Mouse (Mus musculus) adrenal gland, postnatal 4 days (tissue): ENCODE measurements at regions not wholly inside any gene's neighbourhood (a gene's known extent, or its start where the extent isn't known, plus 50 kb on each side); places are given as distances from the start of the nearest gene placed in this dataset.
A peak's percentile ranks its signal among the peaks of the same experiment; 100 is the strongest.

Source experiments
- DNase-seq, 2 experiments: peaks; one replicate each; pipeline ENCODE4 v3.0.0; 2021 to 2022; ENCODE audit warnings: low spot score in 2 of 2, mixed read lengths in 2 of 2

- DNase-seq, result no peak
These were observed 1337.9 kb downstream of the Efnb2 start for GRCm38 (mm10) chr8:7323067-7323675.

- DNase-seq, result no peak
These were observed 1338.5 kb downstream of the Efnb2 start for GRCm38 (mm10) chr8:7322376-7323066.

GRCm38 (mm10) chr8:7316806-7317355 lies 1344.2 kb downstream of the Efnb2 start:
- no peak for DNase-seq

- DNase-seq, result no peak
These were observed 1351.8 kb downstream of the Efnb2 start for GRCm38 (mm10) chr8:7309239-7309638.

GRCm38 (mm10) chr8:7289361-7289760 lies 1371.7 kb downstream of the Efnb2 start:
- no peak for DNase-seq

GRCm38 (mm10) chr8:7286581-7286980 lies 1374.5 kb downstream of the Efnb2 start:
- DNase-seq, result no peak

- no peak for DNase-seq
These were observed 1393.6 kb downstream of the Efnb2 start for GRCm38 (mm10) chr8:7267406-7267805.

GRCm38 (mm10) chr8:7254336-7254735 lies 1406.7 kb downstream of the Efnb2 start:
- peak in 1 of 2 experiments; percentile 2 for DNase-seq

- no peak for DNase-seq
These were observed 1420.7 kb downstream of the Efnb2 start for GRCm38 (mm10) chr8:7240321-7240720.

GRCm38 (mm10) chr8:7234006-7234405 lies 1427.0 kb downstream of the Efnb2 start:
- DNase-seq, result no peak

- no peak for DNase-seq
These were observed 1441.7 kb downstream of the Efnb2 start for GRCm38 (mm10) chr8:7219300-7219699.

GRCm38 (mm10) chr8:7207178-7207577 lies 1453.9 kb downstream of the Efnb2 start:
- no peak for DNase-seq

- no peak for DNase-seq
These were observed 1454.4 kb downstream of the Efnb2 start for GRCm38 (mm10) chr8:7206596-7206995.

- DNase-seq, result no peak
These were observed 1456.0 kb downstream of the Efnb2 start for GRCm38 (mm10) chr8:7205086-7205485.

- DNase-seq, result no peak
These were observed 1470.3 kb downstream of the Efnb2 start for GRCm38 (mm10) chr8:7190726-7191125.

GRCm38 (mm10) chr8:7163361-7163760 lies 1497.7 kb downstream of the Efnb2 start:
- DNase-seq, result no peak

GRCm38 (mm10) chr8:7131746-7132145 lies 1529.3 kb downstream of the Efnb2 start:
- DNase-seq, result no peak

GRCm38 (mm10) chr8:7108849-7109248 lies 1552.2 kb downstream of the Efnb2 start:
- DNase-seq, result no peak

- no peak for DNase-seq
These were observed 1563.5 kb downstream of the Efnb2 start for GRCm38 (mm10) chr8:7097577-7097976.

- no peak for DNase-seq
These were observed 1568.2 kb downstream of the Efnb2 start for GRCm38 (mm10) chr8:7092831-7093230.

GRCm38 (mm10) chr8:7088123-7088522 lies 1572.9 kb downstream of the Efnb2 start:
- no peak for DNase-seq

- DNase-seq, result no peak
These were observed 1600.8 kb downstream of the Efnb2 start for GRCm38 (mm10) chr8:7060255-7060656.
